Mouse (Mus musculus): ENCODE data around the gene Ubc.
A peak's percentile ranks its signal among the peaks of the same experiment; 100 is the strongest.

Gene Ubc

GRCm38 (mm10) chr5:125341459-125342090 lies 48.4 kb downstream of the Ubc start:
- DNase-seq, result no peak

- DNase-seq, result peak; percentile 94
Measured at GRCm38 (mm10) chr5:125340547-125341262, 49.3 kb downstream of the Ubc start, which contains the start of gene Scarb1. TSS of gene Scarb1 (minus strand) at chr5:125341094.

- peak; percentile 58 for DNase-seq
Measured at GRCm38 (mm10) chr5:125339851-125340531, 50.0 kb downstream of the Ubc start.

- DNase-seq, result peak; percentile 55
Measured at GRCm38 (mm10) chr5:125339108-125339751, 50.8 kb downstream of the Ubc start.

DNA sequence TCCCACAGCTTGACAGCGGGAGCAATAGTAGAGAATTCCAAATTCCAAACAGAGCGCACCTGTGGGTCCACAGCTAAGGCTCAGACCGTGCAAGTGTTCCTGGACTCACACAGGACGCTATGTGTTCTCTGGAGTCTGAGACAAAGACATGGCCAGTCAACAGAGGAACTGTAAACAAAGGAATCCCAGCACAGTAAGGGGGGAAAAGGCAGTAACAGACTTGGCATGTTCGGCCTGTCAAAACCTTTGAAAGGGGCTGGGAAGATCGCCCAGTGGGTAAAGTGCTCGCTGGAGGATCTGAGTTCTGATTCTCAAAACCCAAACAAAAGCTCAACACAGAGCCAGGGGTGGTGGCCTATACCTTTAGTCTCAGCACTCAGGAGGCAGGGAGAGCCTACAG lies 52.5 kb downstream of the Ubc start:
- DNase-seq, result no peak

DNA sequence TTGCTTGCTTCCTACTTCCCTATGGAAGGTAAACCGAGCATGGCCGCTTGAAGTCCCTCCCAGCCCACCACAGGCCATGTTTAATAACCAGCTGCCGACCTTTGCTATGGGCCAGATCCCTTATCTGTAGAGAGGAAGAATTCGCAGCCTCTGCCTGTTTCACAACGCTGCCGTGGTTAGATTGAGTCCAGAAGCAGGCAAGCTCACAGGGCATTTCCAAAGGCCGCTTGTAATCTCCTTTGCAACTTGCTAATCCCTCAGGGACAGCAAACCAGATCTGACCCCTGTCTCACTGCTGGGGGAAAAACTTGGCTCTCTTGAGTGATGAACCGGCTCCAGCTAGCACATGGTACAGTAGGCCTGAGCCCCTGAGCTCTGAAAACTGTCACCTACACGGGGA lies 53.0 kb downstream of the Ubc start:
- DNase-seq, result no peak

Data from thymus, postnatal 4 days (tissue).